Mouse (Mus musculus): ENCODE measurements around the gene Zbtb17. TPM values are rescaled to one million over a fixed set of nuclear protein-coding genes. Genes with fewer than 3 reads are reported as not detected.

Zbtb17 gene
- polyA plus RNA-seq, 1 experiment: not detected

- 90% methylated on average over 3 of the region's 3 CpGs for WGBS
- no peak for TF ChIP-seq POLR2A (IDR thresholded peaks at IDR 0.05; ENCODE audit: insufficient read depth, low read depth, low read length)
- TF ChIP-seq CTCF (IDR thresholded peaks at IDR 0.05; ENCODE audit: insufficient read depth, low read depth, low read length): no peak
- H3K4me3 ChIP-seq (ENCODE audit: insufficient read depth, low read depth, low read length): no peak overlapping the region
- peaks cover 24% of the 10 kb centered on the region for H3K4me1 ChIP-seq (ENCODE audit: control insufficient read depth, insufficient read depth, low read length)
- no peak overlapping the region for H3K27ac ChIP-seq (ENCODE audit: insufficient read depth, low read depth, low read length)
Observed at GRCm38 (mm10) chr4:141408577-141408976, 35.9 kb upstream of the Zbtb17 start.

GRCm38 (mm10) chr4:141411430-141411992 is 32.9 kb upstream of the Zbtb17 start:
- Histone ChIP-seq H3K27ac (ENCODE audit: insufficient read depth, low read depth, low read length) (no peak overlapping the region), H3K4me1 (ENCODE audit: control insufficient read depth, insufficient read depth, low read length) (peaks cover 9% of the 10 kb centered on the region), H3K4me3 (ENCODE audit: insufficient read depth, low read depth, low read length) (no peak overlapping the region)
- TF ChIP-seq CTCF (IDR thresholded peaks at IDR 0.05; ENCODE audit: insufficient read depth, low read depth, low read length) (no peak), POLR2A (IDR thresholded peaks at IDR 0.05; ENCODE audit: insufficient read depth, low read depth, low read length) (no peak)
- WGBS: 27% methylated on average over 22 of the region's 22 CpGs

GRCm38 (mm10) chr4:141415924-141416323 is 28.5 kb upstream of the Zbtb17 start, which contains the start of gene Clcnkb:
Gene Clcnkb (minus strand): TSS chr4:141416014.
- Histone ChIP-seq H3K27ac (ENCODE audit: insufficient read depth, low read depth, low read length) (no peak within 1 kb of the TSS), H3K4me3 (ENCODE audit: insufficient read depth, low read depth, low read length) (no peak within 1 kb of the TSS), H3K4me1 (ENCODE audit: control insufficient read depth, insufficient read depth, low read length) (peaks cover 17% of the 10 kb centered on the region)
- WGBS: 65% methylated on average over 7 of the region's 7 CpGs
- no peak for TF ChIP-seq CTCF (IDR thresholded peaks at IDR 0.05; ENCODE audit: insufficient read depth, low read depth, low read length)
- no peak for TF ChIP-seq POLR2A (IDR thresholded peaks at IDR 0.05; ENCODE audit: insufficient read depth, low read depth, low read length)

- 61% methylated on average over 27 of the region's 27 CpGs for WGBS
- Histone ChIP-seq H3K4me1 (ENCODE audit: control insufficient read depth, insufficient read depth, low read length) (peaks cover 52% of the 10 kb centered on the region), H3K27ac (ENCODE audit: insufficient read depth, low read depth, low read length) (peak overlapping the region; percentile 76; the same call in 1 of the 2 replicates), H3K4me3 (ENCODE audit: insufficient read depth, low read depth, low read length) (no peak overlapping the region)
- no peak for TF ChIP-seq CTCF (IDR thresholded peaks at IDR 0.05; ENCODE audit: insufficient read depth, low read depth, low read length)
- no peak for TF ChIP-seq POLR2A (IDR thresholded peaks at IDR 0.05; ENCODE audit: insufficient read depth, low read depth, low read length)
Observed at GRCm38 (mm10) chr4:141419398-141420191, 24.9 kb upstream of the Zbtb17 start.

GRCm38 (mm10) chr4:141420192-141420829 is 24.1 kb upstream of the Zbtb17 start, which contains the start of gene Hspb7:
Gene Hspb7 (plus strand): TSS chr4:141420779.
- TF ChIP-seq POLR2A (IDR thresholded peaks at IDR 0.05; ENCODE audit: insufficient read depth, low read depth, low read length): no peak
- TF ChIP-seq CTCF (IDR thresholded peaks at IDR 0.05; ENCODE audit: insufficient read depth, low read depth, low read length): no peak
- 49% methylated on average over 9 of the region's 9 CpGs for WGBS

GRCm38 (mm10) chr4:141420886-141421285 is 23.6 kb upstream of the Zbtb17 start:
- WGBS: 79% methylated on average over 9 of the region's 9 CpGs
- Histone ChIP-seq H3K4me3 (ENCODE audit: insufficient read depth, low read depth, low read length) (no peak overlapping the region), H3K27ac (ENCODE audit: insufficient read depth, low read depth, low read length) (no peak overlapping the region), H3K4me1 (ENCODE audit: control insufficient read depth, insufficient read depth, low read length) (peaks cover 61% of the 10 kb centered on the region)
- TF ChIP-seq POLR2A (IDR thresholded peaks at IDR 0.05; ENCODE audit: insufficient read depth, low read depth, low read length): no peak
- no peak for TF ChIP-seq CTCF (IDR thresholded peaks at IDR 0.05; ENCODE audit: insufficient read depth, low read depth, low read length)

More at GRCm38 (mm10) chr4:141420192-141420829, 24.1 kb upstream of the Zbtb17 start, which contains the start of gene Hspb7:
- Histone ChIP-seq H3K4me1 (ENCODE audit: control insufficient read depth, insufficient read depth, low read length) (peaks cover 59% of the 10 kb centered on the region), H3K27ac (ENCODE audit: insufficient read depth, low read depth, low read length) (peak within 1 kb of the TSS; percentile 76), H3K4me3 (ENCODE audit: insufficient read depth, low read depth, low read length) (no peak within 1 kb of the TSS)

GRCm38 (mm10) chr4:141421423-141421822 is 23.0 kb upstream of the Zbtb17 start:
- WGBS: 66% methylated on average over 14 of the region's 14 CpGs

GRCm38 (mm10) chr4:141422841-141423240 is 21.6 kb upstream of the Zbtb17 start:
- TF ChIP-seq CTCF (IDR thresholded peaks at IDR 0.05; ENCODE audit: insufficient read depth, low read depth, low read length) (no peak), POLR2A (IDR thresholded peaks at IDR 0.05; ENCODE audit: insufficient read depth, low read depth, low read length) (no peak)
- 78% methylated on average over 5 of the region's 5 CpGs for WGBS

More at GRCm38 (mm10) chr4:141421423-141421822, 23.0 kb upstream of the Zbtb17 start:
- Histone ChIP-seq H3K4me1 (ENCODE audit: control insufficient read depth, insufficient read depth, low read length) (peaks cover 66% of the 10 kb centered on the region), H3K4me3 (ENCODE audit: insufficient read depth, low read depth, low read length) (no peak overlapping the region), H3K27ac (ENCODE audit: insufficient read depth, low read depth, low read length) (no peak overlapping the region)
- TF ChIP-seq POLR2A (IDR thresholded peaks at IDR 0.05; ENCODE audit: insufficient read depth, low read depth, low read length): no peak
- TF ChIP-seq CTCF (IDR thresholded peaks at IDR 0.05; ENCODE audit: insufficient read depth, low read depth, low read length): no peak

More at GRCm38 (mm10) chr4:141422841-141423240, 21.6 kb upstream of the Zbtb17 start:
- Histone ChIP-seq H3K4me3 (ENCODE audit: insufficient read depth, low read depth, low read length) (no peak overlapping the region), H3K4me1 (ENCODE audit: control insufficient read depth, insufficient read depth, low read length) (peaks cover 75% of the 10 kb centered on the region), H3K27ac (ENCODE audit: insufficient read depth, low read depth, low read length) (no peak overlapping the region; the same call in 1 of the 2 replicates)

Data from olfactory bulb, adult 2 months (tissue).